Mouse (Mus musculus) midbrain, embryonic 16.5 days (tissue): ENCODE results near the gene Adgrv1. TPM values are rescaled to one million over a fixed set of nuclear protein-coding genes. Genes with fewer than 3 reads are reported as not detected.
"Not testable (repeated sequence)": the region's sequence is repeated elsewhere in the genome, so short reads cannot be mapped to it uniquely, and the experiment has no call there.

Experiments
- ATAC-seq: fragments of 200-750 bp; cut with Nextera tagmentation; 2 replicates; pipeline ENCODE4 v1.8.0; 2017; ENCODE audit warnings: moderate TSS enrichment
- H3K27ac ChIP-seq: fragments of 300-500 bp; sonication (generic); 2 replicates; pipeline ENCODE4 v1.5.1; 2014; ENCODE audit warnings: mild to moderate bottlenecking, low read length, mixed read lengths
- H3K27me3 ChIP-seq: fragments of 300-500 bp; sonication (generic); 2 replicates; pipeline ENCODE4 v1.6.1; 2014; ENCODE audit warnings: low read depth, low read length, mixed read lengths; ENCODE audit not compliant: control insufficient read depth, insufficient read depth
- H3K36me3 ChIP-seq: fragments of 300-500 bp; sonication (generic); 2 replicates; pipeline ENCODE4 v1.6.1; 2014; ENCODE audit warnings: mild to moderate bottlenecking, low read length, moderate library complexity, mixed read lengths; ENCODE audit not compliant: control insufficient read depth, insufficient read depth
- H3K4me1 ChIP-seq: fragments of 300-500 bp; sonication (generic); 2 replicates; pipeline ENCODE4 v1.6.1; 2014; ENCODE audit warnings: mild to moderate bottlenecking, low read length, mixed read lengths; ENCODE audit not compliant: control insufficient read depth, insufficient read depth
- H3K4me2 ChIP-seq: fragments of 300-500 bp; sonication (generic); 2 replicates; pipeline ENCODE4 v1.6.1; 2014; ENCODE audit warnings: mild to moderate bottlenecking, low read length, mixed read lengths
- H3K4me3 ChIP-seq: fragments of 300-500 bp; sonication (generic); 2 replicates; pipeline ENCODE4 v1.5.1; 2014; ENCODE audit warnings: low read depth, mild to moderate bottlenecking, low read length, moderate library complexity, mixed read lengths
- H3K9ac ChIP-seq: fragments of 300-500 bp; sonication (generic); 2 replicates; pipeline ENCODE4 v1.6.1; 2014; ENCODE audit warnings: low read depth, low read length, mixed read lengths
- H3K9me3 ChIP-seq: fragments of 300-500 bp; sonication (generic); replicated peaks from 2 replicates; pipeline ENCODE4 v1.6.1; 2014; ENCODE audit warnings: mild to moderate bottlenecking, low read length, mixed read lengths; ENCODE audit not compliant: control insufficient read depth, poor library complexity, severe bottlenecking
- WGBS: fragments of 180-500 bp; shearing (Covaris S2); extraction: QIAGEN DNeasy Blood & Tissue Kit; methylation state at CpG from one replicate; pipeline ENCODE4 v1.1.7; 2014; 5-methylcytosine and 5-hydroxymethylcytosine counted together
- polyA plus RNA-seq: library from polyadenylated mRNA; unstranded; fragments of >200 nt; fragmentation: Nextera tagmentation; extraction: Ambion mirVana; gene quantifications from 2 replicates; pipeline ENCODE4 v1.2.1, GENCODE M21; 2015

Gene Adgrv1
- polyA plus RNA-seq, 1 experiment from 2014 or later, result 6.6 TPM

GRCm38 (mm10) chr13:81270396-81270795, 362.6 kb downstream of the Adgrv1 start:
- Histone ChIP-seq H3K27ac (no peak overlapping the region), H3K9me3 (no peaks in the 10 kb centered on the region), H3K9ac (no peak overlapping the region), H3K4me3 (no peak overlapping the region), H3K27me3 (no peaks in the 10 kb centered on the region), H3K4me1 (no peaks in the 10 kb centered on the region), H3K4me2 (no peak overlapping the region), H3K36me3 (no peaks in the 10 kb centered on the region)
- WGBS, result 57% methylated on average over 6 of the region's 6 CpGs
- ATAC-seq, result no peak

- WGBS, result 85% methylated on average over 6 of the region's 6 CpGs
- no peak overlapping the region for H3K27ac ChIP-seq
- no peak overlapping the region for H3K4me2 ChIP-seq
- H3K4me3 ChIP-seq, result no peak overlapping the region
- no peaks in the 10 kb centered on the region for H3K4me1 ChIP-seq
- ATAC-seq, result no peak
- H3K9me3 ChIP-seq, result no peaks in the 10 kb centered on the region
- H3K9ac ChIP-seq, result no peak overlapping the region
- H3K36me3 ChIP-seq, result no peaks in the 10 kb centered on the region
- no peaks in the 10 kb centered on the region for H3K27me3 ChIP-seq
Observed at GRCm38 (mm10) chr13:81269056-81269455, 363.9 kb downstream of the Adgrv1 start.

GRCm38 (mm10) chr13:81267489-81267888, 365.5 kb downstream of the Adgrv1 start:
- H3K4me2 ChIP-seq, H3K9ac ChIP-seq, H3K4me3 ChIP-seq, H3K9me3 ChIP-seq, H3K27me3 ChIP-seq, H3K27ac ChIP-seq, H3K4me1 ChIP-seq, H3K36me3 ChIP-seq, ATAC-seq: not testable (repeated sequence)
- 84% methylated on average over 4 of the region's 4 CpGs for WGBS

- H3K4me2 ChIP-seq, result no peak overlapping the region
- no peak overlapping the region for H3K4me3 ChIP-seq
- no peaks in the 10 kb centered on the region for H3K9me3 ChIP-seq
- no peaks in the 10 kb centered on the region for H3K4me1 ChIP-seq
- H3K9ac ChIP-seq, result no peak overlapping the region
- no peak for ATAC-seq
- H3K36me3 ChIP-seq, result no peaks in the 10 kb centered on the region
- H3K27ac ChIP-seq, result no peak overlapping the region
- 91% methylated on average over 1 of the region's 1 CpGs for WGBS
- no peaks in the 10 kb centered on the region for H3K27me3 ChIP-seq
Observed at GRCm38 (mm10) chr13:81264465-81264864, 368.5 kb downstream of the Adgrv1 start.

GRCm38 (mm10) chr13:81241181-81241580, 391.8 kb downstream of the Adgrv1 start:
- Histone ChIP-seq H3K9ac (no peak overlapping the region), H3K36me3 (no peaks in the 10 kb centered on the region), H3K4me2 (no peak overlapping the region), H3K27me3 (no peaks in the 10 kb centered on the region), H3K9me3 (no peaks in the 10 kb centered on the region), H3K27ac (no peak overlapping the region), H3K4me3 (no peak overlapping the region), H3K4me1 (no peaks in the 10 kb centered on the region)
- no peak for ATAC-seq
- WGBS, result 90% methylated on average over 2 of the region's 2 CpGs

GRCm38 (mm10) chr13:81239836-81240235, 393.1 kb downstream of the Adgrv1 start:
- Histone ChIP-seq H3K27ac (no peak overlapping the region), H3K4me3 (no peak overlapping the region), H3K4me2 (no peak overlapping the region), H3K9me3 (no peaks in the 10 kb centered on the region), H3K27me3 (no peaks in the 10 kb centered on the region), H3K4me1 (no peaks in the 10 kb centered on the region), H3K36me3 (no peaks in the 10 kb centered on the region), H3K9ac (no peak overlapping the region)
- WGBS, result 94% methylated on average over 10 of the region's 10 CpGs
- no peak for ATAC-seq

- ATAC-seq, result no peak
- Histone ChIP-seq H3K36me3 (no peaks in the 10 kb centered on the region), H3K27me3 (no peaks in the 10 kb centered on the region), H3K9me3 (no peaks in the 10 kb centered on the region), H3K9ac (no peak overlapping the region), H3K4me3 (no peak overlapping the region), H3K4me2 (no peak overlapping the region), H3K27ac (no peak overlapping the region), H3K4me1 (no peaks in the 10 kb centered on the region)
- 96% methylated on average over 3 of the region's 3 CpGs for WGBS
Observed at GRCm38 (mm10) chr13:81239427-81239826, 393.5 kb downstream of the Adgrv1 start.

- H3K9ac ChIP-seq, result no peak overlapping the region
- H3K36me3 ChIP-seq, result no peaks in the 10 kb centered on the region
- no peak overlapping the region for H3K4me3 ChIP-seq
- no peak for ATAC-seq
- H3K9me3 ChIP-seq, result no peaks in the 10 kb centered on the region
- no peak overlapping the region for H3K27ac ChIP-seq
- no peaks in the 10 kb centered on the region for H3K27me3 ChIP-seq
- H3K4me1 ChIP-seq, result no peaks in the 10 kb centered on the region
- no peak overlapping the region for H3K4me2 ChIP-seq
- WGBS, result 90% methylated on average over 7 of the region's 7 CpGs
Observed at GRCm38 (mm10) chr13:81238855-81239254, 394.1 kb downstream of the Adgrv1 start.

- Histone ChIP-seq H3K27ac (no peak overlapping the region), H3K4me1 (no peaks in the 10 kb centered on the region), H3K36me3 (no peaks in the 10 kb centered on the region), H3K27me3 (no peaks in the 10 kb centered on the region), H3K9ac (no peak overlapping the region), H3K4me2 (no peak overlapping the region), H3K9me3 (no peaks in the 10 kb centered on the region), H3K4me3 (no peak overlapping the region)
- 85% methylated on average over 5 of the region's 5 CpGs for WGBS
- ATAC-seq, result no peak
Observed at GRCm38 (mm10) chr13:81237947-81238346, 395.0 kb downstream of the Adgrv1 start.
